Mouse (Mus musculus) cerebellum, adult 11 months (tissue): ENCODE measurements around the gene Elfn1.

Experiments used
- DNase-seq: peaks from one replicate; pipeline ENCODE4 v3.0.0; 2022

Gene Elfn1

GRCm38 (mm10) chr5:139912121-139912771 is 4.5 kb downstream of the Elfn1 start:
- no peak for DNase-seq

GRCm38 (mm10) chr5:139921666-139922065 is 13.9 kb downstream of the Elfn1 start:
- DNase-seq, result no peak

GRCm38 (mm10) chr5:139923867-139924266 is 16.1 kb downstream of the Elfn1 start:
- no peak for DNase-seq

GRCm38 (mm10) chr5:139930102-139930501 is 22.4 kb downstream of the Elfn1 start:
- no peak for DNase-seq

GRCm38 (mm10) chr5:139930927-139931351 is 23.2 kb downstream of the Elfn1 start:
- no peak for DNase-seq

GRCm38 (mm10) chr5:139931947-139932540 is 24.3 kb downstream of the Elfn1 start:
- DNase-seq, result no peak

- no peak for DNase-seq
Observed at GRCm38 (mm10) chr5:139932595-139933271, 25.0 kb downstream of the Elfn1 start.

GRCm38 (mm10) chr5:139933476-139933875 is 25.7 kb downstream of the Elfn1 start:
- DNase-seq, result no peak

GRCm38 (mm10) chr5:139936431-139936830 is 28.7 kb downstream of the Elfn1 start:
- DNase-seq, result no peak

GRCm38 (mm10) chr5:139944697-139945096 is 37.0 kb downstream of the Elfn1 start:
- DNase-seq, result no peak

- DNase-seq, result no peak
Observed at GRCm38 (mm10) chr5:139945715-139946364, 38.1 kb downstream of the Elfn1 start.

- no peak for DNase-seq
Observed at GRCm38 (mm10) chr5:139947446-139947845, 39.7 kb downstream of the Elfn1 start.

GRCm38 (mm10) chr5:139948552-139948951 is 40.8 kb downstream of the Elfn1 start:
- DNase-seq, result peak; percentile 88

GRCm38 (mm10) chr5:139949363-139949762 is 41.6 kb downstream of the Elfn1 start:
- DNase-seq, result no peak

- no peak for DNase-seq
Observed at GRCm38 (mm10) chr5:139949975-139950578, 42.3 kb downstream of the Elfn1 start.

GRCm38 (mm10) chr5:139956859-139957258 is 49.1 kb downstream of the Elfn1 start:
- DNase-seq, result no peak

GRCm38 (mm10) chr5:139959741-139960140 is 52.0 kb downstream of the Elfn1 start:
- no peak for DNase-seq

GRCm38 (mm10) chr5:139964391-139964790 is 56.6 kb downstream of the Elfn1 start:
- no peak for DNase-seq

GRCm38 (mm10) chr5:139965596-139965995 is 57.9 kb downstream of the Elfn1 start:
- DNase-seq, result no peak

GRCm38 (mm10) chr5:139969151-139969948 is 61.6 kb downstream of the Elfn1 start:
- DNase-seq, result no peak

- DNase-seq, result no peak
Observed at GRCm38 (mm10) chr5:139970186-139970631, 62.5 kb downstream of the Elfn1 start.

- DNase-seq, result no peak
Observed at GRCm38 (mm10) chr5:139976584-139976983, 68.8 kb downstream of the Elfn1 start.
